Mouse (Mus musculus): Measurements from ENCODE around the gene Tex2.

The Tex2 gene

GRCm38 (mm10) chr11:106486866-106487732, 126.1 kb downstream of the Tex2 start:
- DNase-seq (ENCODE audit: low read depth, low spot score) = peak; percentile 38

GRCm38 (mm10) chr11:106486042-106486865, 127.0 kb downstream of the Tex2 start:
- no peak for DNase-seq (ENCODE audit: low read depth, low spot score)

GRCm38 (mm10) chr11:106485611-106486010, 127.6 kb downstream of the Tex2 start:
- DNase-seq (ENCODE audit: low read depth, low spot score) = no peak

GRCm38 (mm10) chr11:106484875-106485274, 128.3 kb downstream of the Tex2 start:
- no peak for DNase-seq (ENCODE audit: low read depth, low spot score)

GRCm38 (mm10) chr11:106482867-106483266, 130.4 kb downstream of the Tex2 start:
- DNase-seq (ENCODE audit: low read depth, low spot score) = no peak

- no peak for DNase-seq (ENCODE audit: low read depth, low spot score)
Measured at GRCm38 (mm10) chr11:106481651-106482050, 131.6 kb downstream of the Tex2 start.

GRCm38 (mm10) chr11:106480530-106480885, 132.7 kb downstream of the Tex2 start:
- peak; percentile 77 for DNase-seq (ENCODE audit: low read depth, low spot score)

- no peak for DNase-seq (ENCODE audit: low read depth, low spot score)
Measured at GRCm38 (mm10) chr11:106479619-106480529, 133.3 kb downstream of the Tex2 start.

GRCm38 (mm10) chr11:106478745-106479144, 134.5 kb downstream of the Tex2 start:
- no peak for DNase-seq (ENCODE audit: low read depth, low spot score)

GRCm38 (mm10) chr11:106477505-106478160, 135.6 kb downstream of the Tex2 start:
- DNase-seq (ENCODE audit: low read depth, low spot score) = no peak

- peak; percentile 60 for DNase-seq (ENCODE audit: low read depth, low spot score)
Measured at GRCm38 (mm10) chr11:106475309-106475708, 137.9 kb downstream of the Tex2 start.

- DNase-seq (ENCODE audit: low read depth, low spot score) = no peak
Measured at GRCm38 (mm10) chr11:106471629-106472028, 141.6 kb downstream of the Tex2 start.

- no peak for DNase-seq (ENCODE audit: low read depth, low spot score)
Measured at GRCm38 (mm10) chr11:106468509-106468908, 144.7 kb downstream of the Tex2 start.

- DNase-seq (ENCODE audit: low read depth, low spot score) = no peak
Measured at GRCm38 (mm10) chr11:106465932-106466331, 147.3 kb downstream of the Tex2 start.

GRCm38 (mm10) chr11:106465545-106465903, 147.7 kb downstream of the Tex2 start:
- DNase-seq (ENCODE audit: low read depth, low spot score) = no peak

- DNase-seq (ENCODE audit: low read depth, low spot score) = no peak
Measured at GRCm38 (mm10) chr11:106464681-106465544, 148.3 kb downstream of the Tex2 start.

GRCm38 (mm10) chr11:106463845-106464244, 149.4 kb downstream of the Tex2 start:
- DNase-seq (ENCODE audit: low read depth, low spot score) = no peak

- no peak for DNase-seq (ENCODE audit: low read depth, low spot score)
Measured at GRCm38 (mm10) chr11:106462309-106462708, 150.9 kb downstream of the Tex2 start.

GRCm38 (mm10) chr11:106461145-106461932, 151.9 kb downstream of the Tex2 start:
- DNase-seq (ENCODE audit: low read depth, low spot score) = no peak

All from 3T3-L1 (cell line).